Mouse (Mus musculus): ENCODE measurements around the gene Eif4e1b.

DNA sequence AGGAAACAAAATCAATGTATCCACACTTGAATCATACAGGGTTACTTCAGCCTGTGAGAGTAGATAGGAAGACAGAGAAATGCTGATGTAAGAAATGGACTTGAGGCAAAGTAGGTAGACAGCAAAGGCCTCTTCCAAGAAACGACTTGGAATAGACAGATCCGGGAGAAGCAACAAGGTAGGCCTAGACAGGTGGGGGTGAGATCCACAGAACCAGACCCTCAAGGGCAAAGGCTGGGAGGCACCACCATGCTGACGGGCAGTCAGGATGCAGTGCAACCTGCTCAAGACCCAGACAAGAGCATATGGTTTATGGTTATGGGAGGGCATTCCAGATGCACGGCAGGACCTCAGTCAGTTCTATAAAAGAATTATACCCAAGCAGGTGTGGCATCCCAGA lies 16.8 kb upstream of the Eif4e1b start:
- TF ChIP-seq CTCF (IDR thresholded peaks at IDR 0.05; ENCODE audit: low read depth, low read length) (no peak), POLR2A (IDR thresholded peaks at IDR 0.05; ENCODE audit: extremely low read depth, insufficient read depth, low read length) (no peak)

Data from liver, adult 2 months (tissue).